Mouse (Mus musculus) liver, adult (tissue): ENCODE results near the gene Fam47e.

Source experiments
- GATA4 ChIP-seq: IDR thresholded peaks from 2 replicates; pipeline ENCODE4 v1.6.1; 2014; ENCODE audit warnings: mild to moderate bottlenecking, low read length; ENCODE audit not compliant: insufficient replicate concordance

Fam47e gene

GRCm38 (mm10) chr5:92595026-92595425 lies 40.2 kb downstream of the Fam47e start:
- no peak for TF ChIP-seq GATA4

- no peak for TF ChIP-seq GATA4
These were observed 42.0 kb downstream of the Fam47e start for GRCm38 (mm10) chr5:92596865-92597264.

DNA sequence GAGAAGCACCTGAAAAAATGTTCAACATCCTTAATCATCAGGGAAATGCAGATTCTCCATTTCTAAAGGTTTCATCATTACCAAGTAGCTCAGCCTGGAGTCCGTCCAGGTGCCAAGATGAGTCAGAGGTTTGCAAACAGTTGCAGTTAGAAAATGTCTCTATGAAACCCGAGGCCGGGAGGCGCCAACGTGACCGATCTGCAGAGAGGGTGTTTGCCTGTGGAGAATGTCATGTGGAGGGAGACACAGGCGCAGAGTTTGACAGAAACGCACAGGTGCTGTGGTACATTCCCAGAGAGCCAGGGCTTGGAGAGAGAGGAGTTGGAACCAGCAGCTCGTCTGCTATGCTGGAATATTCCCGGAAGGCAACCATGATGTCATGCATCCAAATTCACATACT lies 44.2 kb downstream of the Fam47e start:
- TF ChIP-seq GATA4 = no peak

DNA sequence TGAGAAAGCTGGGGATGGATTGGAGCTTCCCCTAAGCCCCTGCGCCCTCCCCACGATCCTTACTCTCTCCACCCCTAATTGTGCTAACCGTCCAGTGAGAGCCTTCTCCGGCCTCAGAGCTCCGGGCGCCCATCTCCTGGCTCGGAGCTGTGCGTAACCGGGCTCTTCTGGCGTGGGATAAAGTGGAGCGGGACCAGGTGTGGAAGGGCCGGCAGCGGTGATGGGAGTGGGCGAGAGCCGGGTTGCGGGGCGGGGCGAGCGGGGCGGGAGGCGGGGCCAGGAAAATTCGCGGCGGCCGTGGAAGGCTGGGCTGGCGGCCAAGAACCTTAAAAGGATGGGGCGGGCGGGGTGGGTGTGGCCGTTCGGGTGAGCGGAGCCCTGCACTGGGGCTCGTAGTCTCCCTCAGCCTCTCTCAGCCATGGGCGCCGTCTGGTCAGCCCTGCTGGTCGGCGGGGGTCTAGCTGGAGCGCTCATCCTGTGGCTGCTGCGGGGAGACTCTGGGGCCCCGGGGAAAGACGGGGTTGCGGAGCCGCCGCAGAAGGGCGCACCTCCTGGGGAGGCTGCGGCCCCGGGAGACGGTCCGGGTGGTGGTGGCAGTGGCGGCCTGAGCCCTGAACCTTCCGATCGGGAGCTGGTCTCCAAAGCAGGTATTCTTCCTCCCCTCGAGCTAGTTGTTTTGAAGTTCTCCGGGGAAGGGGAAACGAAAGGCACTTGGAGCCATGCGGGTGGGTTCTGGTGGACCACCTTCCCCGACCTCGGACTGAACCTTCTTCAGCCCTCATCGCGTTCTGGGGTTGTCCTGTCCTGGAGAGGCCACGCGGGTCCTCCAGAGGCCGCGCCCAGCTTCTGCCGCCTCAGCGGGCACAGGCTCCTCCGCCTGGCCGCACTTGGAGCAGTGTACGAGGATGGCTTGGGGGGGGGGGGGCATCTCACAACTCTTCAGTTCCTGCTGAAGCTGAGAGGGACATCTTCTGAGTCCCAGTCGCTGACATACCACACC lies 48.1 kb downstream of the Fam47e start, which contains the start of gene Stbd1:
Gene Stbd1, plus strand, starts transcription at position 351 of the 1,000 bp plus-strand sequence.
- TF ChIP-seq GATA4 = no peak

GRCm38 (mm10) chr5:92604452-92605247 lies 49.8 kb downstream of the Fam47e start:
- TF ChIP-seq GATA4 = no peak

DNA sequence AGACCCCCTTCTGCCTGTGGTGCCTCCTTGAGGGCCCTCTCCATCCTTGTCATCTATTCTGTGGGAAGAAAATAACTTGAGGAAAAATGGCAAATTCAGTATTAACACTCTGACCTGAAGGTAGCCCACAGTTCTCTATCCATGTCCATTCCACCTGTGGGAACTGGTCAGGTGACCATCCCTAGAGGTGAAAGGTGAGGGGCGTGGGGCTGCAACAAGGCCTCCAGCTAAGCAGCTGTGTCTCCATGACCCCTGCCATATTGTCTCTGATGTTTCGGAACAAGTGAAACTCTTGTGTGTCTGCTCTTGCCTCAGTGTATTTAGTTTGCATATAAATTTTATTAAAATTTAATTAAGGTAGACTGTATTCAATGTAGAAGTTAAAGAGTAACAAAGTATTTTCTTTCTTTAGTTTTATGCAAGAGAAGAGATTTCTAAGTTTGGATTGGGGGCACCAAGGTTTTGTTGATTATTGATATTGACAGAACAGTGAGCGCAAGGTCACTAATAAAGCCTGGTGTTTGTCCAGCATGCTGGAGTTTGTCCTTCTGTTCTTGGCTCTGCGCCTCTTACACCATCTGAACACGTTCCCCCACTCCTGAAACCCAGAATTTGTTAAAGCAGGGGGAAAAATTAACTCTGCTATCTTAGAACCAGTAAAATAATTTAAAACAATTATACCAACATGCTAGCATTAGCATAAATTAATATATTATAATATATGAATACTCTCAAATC lies 52.8 kb downstream of the Fam47e start:
- no peak for TF ChIP-seq GATA4

GRCm38 (mm10) chr5:92612756-92613155 lies 57.9 kb downstream of the Fam47e start:
- no peak for TF ChIP-seq GATA4

DNA sequence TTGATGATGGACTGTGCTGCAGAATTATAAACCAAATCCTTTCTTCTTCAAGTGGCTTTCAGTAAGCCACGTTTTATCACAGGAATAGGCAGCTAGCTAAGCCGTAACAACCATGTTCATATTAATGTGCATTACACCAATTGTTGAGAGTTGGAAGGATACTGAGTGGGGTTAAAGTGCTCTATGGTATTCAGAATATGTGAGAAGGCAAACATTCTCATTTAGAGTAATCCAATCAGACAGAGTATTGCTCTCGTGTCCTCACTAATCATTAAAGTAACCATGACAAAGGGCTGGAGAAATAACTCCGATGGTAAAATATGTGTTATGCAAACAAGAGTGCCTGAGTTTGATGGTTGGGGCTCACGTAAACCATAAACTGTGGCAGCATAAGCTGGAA lies 67.0 kb downstream of the Fam47e start:
- no peak for TF ChIP-seq GATA4

GRCm38 (mm10) chr5:92627896-92628295 lies 73.0 kb downstream of the Fam47e start:
- TF ChIP-seq GATA4 = no peak

- no peak for TF ChIP-seq GATA4
These were observed 78.7 kb downstream of the Fam47e start for GRCm38 (mm10) chr5:92633526-92633925.

- no peak for TF ChIP-seq GATA4
These were observed 80.0 kb downstream of the Fam47e start for GRCm38 (mm10) chr5:92634916-92635315.

DNA sequence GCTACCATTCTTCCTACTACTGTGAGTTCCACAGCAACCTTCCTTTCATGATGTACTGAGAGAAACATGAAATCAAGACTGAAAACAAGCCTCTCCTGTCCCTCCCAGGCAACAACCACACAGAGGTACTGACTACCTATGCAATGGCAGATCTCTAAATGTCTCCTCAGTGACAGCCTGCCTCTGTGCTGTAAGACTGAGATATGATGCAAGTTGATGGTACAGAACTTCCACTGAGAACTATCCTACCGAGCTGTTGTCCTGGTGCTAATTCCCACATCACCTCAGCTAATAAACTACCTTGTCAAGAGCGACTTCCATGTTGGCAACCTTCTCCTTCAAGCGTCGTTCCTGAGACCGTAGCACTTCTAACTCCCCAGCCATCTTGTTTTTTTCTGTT lies 81.0 kb downstream of the Fam47e start:
- no peak for TF ChIP-seq GATA4

- no peak for TF ChIP-seq GATA4
These were observed 86.0 kb downstream of the Fam47e start for GRCm38 (mm10) chr5:92640861-92641260.
